Mouse (Mus musculus) testis, adult 2 months (tissue): ENCODE data around the gene Gm44973. TPM values are rescaled to one million over a fixed set of nuclear protein-coding genes. Genes with fewer than 3 reads are reported as not detected.
A peak's percentile ranks its signal among the peaks of the same experiment; 100 is the strongest.
"Not testable (repeated sequence)": the region's sequence is repeated elsewhere in the genome, so short reads cannot be mapped to it uniquely, and the experiment has no call there.

Source experiments
- H3K27ac ChIP-seq: fragments of 200-500 bp; 2 replicates; pipeline ENCODE4 v1.5.1; 2012; ENCODE audit warnings: low read depth, low read length; ENCODE audit not compliant: control insufficient read depth, insufficient read depth
- H3K27me3 ChIP-seq: fragments of 200-500 bp; 2 replicates; pipeline ENCODE4 v1.6.1; 2012; ENCODE audit warnings: mild to moderate bottlenecking, low read length, moderate library complexity; ENCODE audit not compliant: control insufficient read depth, insufficient read depth
- H3K36me3 ChIP-seq: fragments of 200-500 bp; 2 replicates; pipeline ENCODE4 v1.6.1; 2012; ENCODE audit warnings: mild to moderate bottlenecking, low read length; ENCODE audit not compliant: control insufficient read depth, insufficient read depth
- H3K4me1 ChIP-seq: fragments of 200-500 bp; 2 replicates; pipeline ENCODE4 v1.6.1; 2012; ENCODE audit warnings: low read length; ENCODE audit not compliant: control insufficient read depth, insufficient read depth
- H3K4me3 ChIP-seq: fragments of 200-500 bp; 2 replicates; pipeline ENCODE4 v1.5.1; 2012; ENCODE audit warnings: low read depth, mild to moderate bottlenecking, low read length, moderate library complexity, mixed read lengths; ENCODE audit not compliant: control insufficient read depth
- CTCF ChIP-seq: fragments of 200-500 bp; IDR thresholded peaks from 2 replicates; pipeline ENCODE4 v1.5.1; 2012; ENCODE audit warnings: low read depth, mild to moderate bottlenecking, inconsistent platforms, low read length, moderate library complexity; ENCODE audit not compliant: control insufficient read depth, insufficient read depth, insufficient replicate concordance
- POLR2A ChIP-seq: fragments of 200-500 bp; IDR thresholded peaks from 2 replicates; pipeline ENCODE4 v1.6.1; 2012; ENCODE audit warnings: low read depth, mild to moderate bottlenecking, inconsistent platforms, low read length, moderate library complexity; ENCODE audit not compliant: control insufficient read depth
- polyA plus RNA-seq: library from polyadenylated mRNA; depleted of rRNA; stranded (reverse); fragments of >200 nt; gene quantifications from 2 replicates; pipeline ENCODE4 v1.2.3, GENCODE M21; 2012

The Gm44973 gene
- polyA plus RNA-seq, 1 experiment, result not detected

DNA sequence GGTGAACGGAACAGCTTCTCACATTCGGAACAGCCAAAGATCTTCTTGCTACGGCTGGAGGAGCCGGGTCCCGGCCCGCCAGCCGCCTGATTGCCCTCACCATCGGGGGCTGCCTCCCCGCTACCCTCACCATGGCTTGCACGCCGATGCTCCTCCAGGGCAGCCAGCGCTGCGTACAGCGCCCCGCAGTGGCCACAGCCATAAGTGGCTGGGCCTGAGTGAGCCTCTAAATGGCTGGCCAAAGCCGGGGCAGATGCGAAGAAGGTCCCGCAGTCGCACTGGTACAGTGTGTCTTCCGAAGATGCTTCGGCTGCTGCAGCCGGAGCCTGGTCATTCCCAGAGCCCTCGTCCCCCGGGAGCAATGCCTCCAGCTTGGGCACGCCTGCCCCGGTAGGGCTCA lies 7.1 kb upstream of the Gm44973 start:
- no peak overlapping the region for H3K4me3 ChIP-seq

DNA sequence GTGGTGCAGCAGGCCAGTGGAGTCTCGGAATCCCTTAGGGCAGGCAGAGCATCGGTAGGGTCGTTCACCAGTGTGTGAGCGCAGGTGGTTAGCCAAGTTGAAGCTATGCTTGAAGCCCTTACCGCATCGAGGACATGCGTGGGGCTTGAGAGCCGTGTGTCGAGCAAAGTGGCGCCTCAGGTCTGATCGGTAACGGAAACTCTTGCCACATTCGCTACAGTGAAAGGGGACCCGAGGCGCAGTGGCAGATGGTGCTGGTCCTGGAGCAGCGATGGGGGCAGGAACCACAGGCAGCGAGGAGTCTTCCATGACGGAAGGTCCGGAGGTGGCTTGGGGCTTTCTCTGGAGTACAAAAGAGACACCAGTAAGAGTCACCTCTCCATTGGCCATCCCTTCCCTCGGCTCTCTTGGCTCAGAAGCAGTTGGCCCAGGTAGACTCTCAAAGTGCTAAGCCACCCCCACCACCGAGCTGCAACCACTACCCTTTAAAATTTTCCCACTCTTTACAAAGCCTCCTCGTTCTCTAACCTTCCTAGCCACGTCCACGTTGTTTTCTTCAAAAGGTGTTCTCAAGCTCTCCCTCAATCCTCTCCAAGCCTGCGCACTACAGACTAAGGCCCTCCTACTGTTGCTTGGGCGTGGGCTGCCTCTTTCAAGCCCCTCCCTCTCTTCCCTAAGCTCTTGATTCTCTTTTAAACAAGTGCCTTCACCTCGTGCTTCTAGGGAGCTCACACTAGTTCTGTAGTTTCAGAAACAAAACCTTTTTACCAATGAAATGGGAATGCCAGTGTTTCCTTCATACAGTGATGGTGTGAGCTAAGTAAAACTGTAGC lies 2.4 kb upstream of the Gm44973 start:
- peaks cover 4% of the 10 kb centered on the region for H3K4me1 ChIP-seq
- H3K27ac ChIP-seq, result no peak overlapping the region
- no peaks in the 10 kb centered on the region for H3K27me3 ChIP-seq
- H3K4me3 ChIP-seq, result no peak overlapping the region
- TF ChIP-seq CTCF, result no peak
- no peaks in the 10 kb centered on the region for H3K36me3 ChIP-seq

More for the DNA sequence above, 7.1 kb upstream of the Gm44973 start:
- no peaks in the 10 kb centered on the region for H3K27me3 ChIP-seq
- TF ChIP-seq CTCF (no peak), POLR2A (no peak)
- no peaks in the 10 kb centered on the region for H3K36me3 ChIP-seq
- no peak overlapping the region for H3K27ac ChIP-seq
- H3K4me1 ChIP-seq, result no peaks in the 10 kb centered on the region; the same call in 1 of the 2 replicates

DNA sequence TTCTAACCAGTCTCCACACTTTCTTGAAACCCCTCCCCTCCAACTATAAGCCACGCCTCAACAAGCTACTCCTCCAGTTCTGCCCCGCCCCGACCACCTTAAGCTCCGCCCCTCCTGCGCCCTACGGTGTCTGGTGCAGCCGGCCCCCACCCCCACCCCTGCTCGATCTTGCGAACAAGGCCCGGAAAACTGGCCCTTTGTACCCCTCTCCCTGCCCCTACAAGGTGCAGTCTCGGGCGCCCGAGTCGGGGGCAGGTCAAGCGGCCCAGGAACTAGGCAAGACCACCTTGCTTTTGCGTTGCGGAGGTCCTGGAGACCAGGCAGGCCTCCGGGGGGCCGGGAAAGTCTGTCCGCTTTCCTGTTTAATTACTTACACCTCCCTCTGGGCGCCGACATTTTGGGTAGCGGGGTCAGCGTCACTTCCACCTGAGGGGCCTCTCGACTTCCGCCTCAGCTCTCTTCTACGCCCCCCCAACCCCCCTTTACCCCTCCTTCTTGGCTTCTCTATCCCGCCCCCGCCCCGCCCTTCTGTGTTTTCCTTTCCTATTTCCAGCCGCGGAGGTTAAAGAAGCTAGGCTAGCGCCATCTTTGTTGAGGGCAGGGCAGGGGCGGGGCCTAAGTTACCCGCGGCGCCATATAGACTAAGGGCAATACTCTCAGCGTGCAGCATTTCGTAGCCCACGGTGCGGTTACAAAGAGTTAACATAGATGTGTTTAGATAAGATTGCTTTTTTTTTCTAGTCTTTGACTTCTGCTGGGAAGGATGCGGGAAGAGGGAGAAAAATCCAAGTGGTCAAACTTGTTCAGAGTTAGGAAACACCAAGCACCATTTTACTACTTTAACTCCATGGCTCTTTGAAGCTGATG lies 812 bp upstream of the Gm44973 start, which contains the start of the genes Zfp524 and Fiz1:
Zfp524 (plus strand) TSS at position 165 of the 867 bp plus-strand sequence.
Fiz1 (minus strand) TSS at position 447 of the 867 bp plus-strand sequence.
- Histone ChIP-seq H3K4me1 (peaks cover 4% of the 10 kb centered on the region), H3K4me3 (peak within 1 kb of the TSS; percentile 92), H3K27me3 (no peaks in the 10 kb centered on the region), H3K27ac (peak within 1 kb of the TSS; percentile 94), H3K36me3 (no peaks in the 10 kb centered on the region)
- TF ChIP-seq CTCF (no peak), POLR2A (peak; percentile 65)

- TF ChIP-seq POLR2A (no peak), CTCF (no peak)
- peaks cover 4% of the 10 kb centered on the region for H3K4me1 ChIP-seq
- H3K4me3 ChIP-seq, result peak overlapping the region; percentile 90
- H3K36me3 ChIP-seq, result no peaks in the 10 kb centered on the region
- H3K27me3 ChIP-seq, result no peaks in the 10 kb centered on the region
- peak overlapping the region; percentile 90 for H3K27ac ChIP-seq
Measured at GRCm38 (mm10) chr7:5016057-5016456, 761 bp downstream of the Gm44973 start.

DNA sequence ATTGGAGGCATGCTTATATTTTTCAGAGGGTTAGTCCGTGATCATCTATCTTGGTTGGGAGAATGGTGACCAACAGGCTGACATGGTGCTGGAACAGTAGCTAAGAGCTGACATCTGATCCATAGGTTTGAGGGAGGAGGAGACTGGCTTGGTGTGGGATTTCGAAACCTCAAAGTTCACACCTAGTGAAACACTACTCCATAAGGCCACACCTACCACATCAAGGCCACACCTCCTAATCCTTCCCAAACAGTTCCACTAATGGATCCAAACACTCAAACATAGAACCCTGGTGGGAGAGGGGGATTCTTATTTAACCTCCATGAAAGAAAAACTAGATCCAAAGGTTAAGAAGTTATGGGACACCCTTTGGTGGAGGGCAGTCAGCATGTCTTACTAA lies 1.6 kb downstream of the Gm44973 start:
- H3K27ac ChIP-seq, result no peak overlapping the region
- H3K4me3 ChIP-seq, result no peak overlapping the region
- TF ChIP-seq POLR2A, result no peak
- TF ChIP-seq CTCF, result no peak

GRCm38 (mm10) chr7:5017352-5017751 lies 2.1 kb downstream of the Gm44973 start:
- Histone ChIP-seq H3K36me3 (peaks cover 1% of the 10 kb centered on the region; the same call in 1 of the 2 replicates), H3K4me3 (no peak overlapping the region), H3K4me1 (peaks cover 4% of the 10 kb centered on the region), H3K27me3 (no peaks in the 10 kb centered on the region), H3K27ac (no peak overlapping the region)
- TF ChIP-seq CTCF (no peak), POLR2A (no peak)

More for the DNA sequence above, 1.6 kb downstream of the Gm44973 start:
- no peaks in the 10 kb centered on the region for H3K27me3 ChIP-seq
- H3K4me1 ChIP-seq, result peaks cover 4% of the 10 kb centered on the region
- H3K36me3 ChIP-seq, result no peaks in the 10 kb centered on the region

DNA sequence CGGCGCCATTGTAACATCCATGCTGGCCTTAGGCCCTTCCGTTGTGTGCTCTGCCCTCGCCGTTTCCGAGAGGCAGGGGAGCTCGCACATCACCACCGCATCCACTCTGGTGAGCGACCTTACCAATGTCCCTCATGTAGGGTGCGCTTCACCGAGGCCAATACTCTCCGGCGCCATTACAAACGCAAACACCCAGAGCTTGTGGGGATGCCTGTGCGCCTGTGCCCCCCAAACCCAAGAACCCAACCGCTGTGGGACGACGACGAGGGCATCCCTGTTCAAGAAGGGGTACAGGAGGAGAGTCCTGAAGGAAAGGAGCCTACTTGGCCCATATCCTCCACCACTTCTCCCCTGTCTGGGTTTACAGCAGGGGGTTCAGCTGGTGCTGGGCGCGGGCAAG lies 2.6 kb downstream of the Gm44973 start:
- Histone ChIP-seq H3K4me1 (peaks cover 4% of the 10 kb centered on the region), H3K4me3 (no peak overlapping the region), H3K36me3 (peaks cover 1% of the 10 kb centered on the region; the same call in 1 of the 2 replicates), H3K27ac (no peak overlapping the region), H3K27me3 (no peaks in the 10 kb centered on the region)
- TF ChIP-seq CTCF, result no peak
- TF ChIP-seq POLR2A, result no peak

DNA sequence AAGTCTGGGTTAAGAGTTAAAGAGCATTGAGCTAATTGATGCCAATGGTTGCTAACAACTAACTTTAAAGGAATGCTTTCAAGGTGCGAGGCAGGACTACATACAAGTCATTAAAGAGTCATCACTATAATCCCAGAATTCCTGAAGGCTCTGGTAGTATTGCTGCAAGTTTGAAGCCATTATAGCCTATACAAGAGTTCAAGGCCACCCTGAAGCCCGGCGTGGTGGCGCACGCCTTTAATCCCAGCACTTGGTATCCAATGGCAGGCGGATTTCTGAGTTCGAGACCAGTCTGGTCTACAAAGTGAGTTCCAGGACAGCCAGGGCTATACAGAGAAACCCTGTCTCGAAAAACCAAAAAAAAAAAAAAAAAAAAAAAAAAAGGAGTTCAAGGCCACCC lies 4.3 kb downstream of the Gm44973 start:
- not testable (repeated sequence) for H3K4me1 ChIP-seq, H3K27me3 ChIP-seq, H3K36me3 ChIP-seq, H3K27ac ChIP-seq
- H3K4me3 ChIP-seq, result peak overlapping the region; percentile 88
